Mouse (Mus musculus) myocyte (in vitro differentiated cells): ENCODE results near the gene Rbm47. TPM values are rescaled to one million over a fixed set of nuclear protein-coding genes. Genes with fewer than 3 reads are reported as not detected.

Experiments
- H3K27me3 ChIP-seq: one replicate; pipeline ENCODE4 v1.6.1; 2011; ENCODE audit not compliant: control insufficient read depth, insufficient read depth, insufficient read length
- H3K36me3 ChIP-seq: one replicate; pipeline ENCODE4 v1.6.1; 2011; ENCODE audit not compliant: control insufficient read depth, insufficient read depth
- H3K4me2 ChIP-seq: one replicate; pipeline ENCODE4 v1.6.1; 2011; ENCODE audit warnings: low read depth, control low read depth
- H3K4me3 ChIP-seq: one replicate; pipeline ENCODE4 v1.5.1; 2011; ENCODE audit warnings: mild to moderate bottlenecking, control low read depth, moderate library complexity
- H3K79me2 ChIP-seq: one replicate; pipeline ENCODE4 v1.6.1; 2011; ENCODE audit not compliant: control insufficient read depth, insufficient read depth
- H3ac ChIP-seq: one replicate; pipeline ENCODE4 v1.6.1; 2011; ENCODE audit not compliant: control insufficient read depth, insufficient read length
- CEBPB ChIP-seq: IDR thresholded peaks from 2 replicates; pipeline ENCODE4 v1.6.1; 2011; ENCODE audit warnings: mild to moderate bottlenecking, moderate library complexity; ENCODE audit not compliant: poor library complexity, insufficient read depth, severe bottlenecking
- E2F4 ChIP-seq: IDR thresholded peaks from one replicate; pipeline ENCODE4 v1.6.1; 2011; ENCODE audit warnings: mild to moderate bottlenecking, control low read depth, moderate library complexity; ENCODE audit not compliant: insufficient read depth
- MAX ChIP-seq: IDR thresholded peaks from one replicate; pipeline ENCODE4 v1.6.1; 2011; ENCODE audit warnings: low read depth, mild to moderate bottlenecking, control low read depth
- MYOD1 ChIP-seq, 3 experiments: IDR thresholded peaks; one replicate each; pipeline ENCODE4 v1.6.1; 2011; ENCODE audit warnings: control low read depth in 2 of 3, low read depth in 2 of 3, mild to moderate bottlenecking in 2 of 3, moderate library complexity in 1 of 3; ENCODE audit not compliant: insufficient read length in 2 of 3, control insufficient read depth in 1 of 3
- MYOG ChIP-seq, 3 experiments: IDR thresholded peaks; one replicate each; pipeline ENCODE4 v1.6.1; 2011; ENCODE audit warnings: control low read depth in 2 of 3, low read depth in 2 of 3, mild to moderate bottlenecking in 2 of 3; ENCODE audit not compliant: insufficient read length in 2 of 3, control insufficient read depth in 1 of 3, insufficient read depth in 1 of 3
- POLR2A ChIP-seq: IDR thresholded peaks from one replicate; pipeline ENCODE4 v1.6.1; 2011; ENCODE audit warnings: low read depth, mild to moderate bottlenecking, control low read depth, moderate library complexity; ENCODE audit not compliant: insufficient read length
- POLR2AphosphoS2 ChIP-seq: IDR thresholded peaks from one replicate; pipeline ENCODE4 v1.6.1; 2011; ENCODE audit warnings: low read depth, control low read depth; ENCODE audit not compliant: insufficient read length
- REST ChIP-seq: IDR thresholded peaks from one replicate; pipeline ENCODE4 v1.6.1; 2011; ENCODE audit warnings: mild to moderate bottlenecking, control low read depth, moderate library complexity; ENCODE audit not compliant: insufficient read depth, insufficient read length
- SRF ChIP-seq: IDR thresholded peaks from one replicate; pipeline ENCODE4 v1.6.1; 2011; ENCODE audit warnings: low read depth; ENCODE audit not compliant: control insufficient read depth, insufficient read length
- TCF12 ChIP-seq: IDR thresholded peaks from one replicate; pipeline ENCODE4 v1.6.1; 2011; ENCODE audit warnings: mild to moderate bottlenecking, control low read depth; ENCODE audit not compliant: poor library complexity, insufficient read depth, severe bottlenecking
- TCF3 ChIP-seq: IDR thresholded peaks from one replicate; pipeline ENCODE4 v1.6.1; 2011; ENCODE audit warnings: low read depth, control low read depth; ENCODE audit not compliant: insufficient read length
- USF1 ChIP-seq: IDR thresholded peaks from one replicate; pipeline ENCODE4 v1.6.1; 2011; ENCODE audit warnings: low read depth, mild to moderate bottlenecking, control low read depth, moderate library complexity
- polyA plus RNA-seq: library from polyadenylated mRNA; unstranded; fragments of >200 nt; fragmentation: generic; extraction: Trizol; gene quantifications from one replicate; pipeline ENCODE4 v1.2.1, GENCODE M21; 2012; ENCODE audit warnings: missing spikeins

Rbm47 gene
- polyA plus RNA-seq, 1 experiment = 0.10 TPM

- Histone ChIP-seq H3ac (no peak overlapping the region), H3K36me3 (no peaks in the 10 kb centered on the region), H3K4me3 (no peak overlapping the region), H3K27me3 (no peaks in the 10 kb centered on the region), H3K79me2 (no peaks in the 10 kb centered on the region), H3K4me2 (peak overlapping the region; percentile 46)
- TF ChIP-seq USF1 (no peak), CEBPB (0 out of 2 replicates have a peak, but pooled peaks have one; percentile 39)
These were observed 126.6 kb downstream of the Rbm47 start for GRCm38 (mm10) chr5:66046356-66046755.

- no peaks in the 10 kb centered on the region for H3K79me2 ChIP-seq
- H3K27me3 ChIP-seq = no peaks in the 10 kb centered on the region
- no peak overlapping the region for H3K4me3 ChIP-seq
- TF ChIP-seq POLR2A (no peak), REST (no peak), USF1 (no peak), POLR2AphosphoS2 (no peak), E2F4 (no peak), TCF3 (no peak), CEBPB (no peak), MYOD1 (IDR thresholded peaks at IDR 0.05; ENCODE audit: control insufficient read depth in 1 of 3, insufficient read length in 2 of 3, low read depth in 2 of 3) (no peak), MAX (no peak), MYOG (IDR thresholded peaks at IDR 0.05; ENCODE audit: control insufficient read depth in 1 of 3, insufficient read depth in 1 of 3, insufficient read length in 2 of 3, low read depth in 2 of 3) (no peak), TCF12 (no peak), SRF (no peak)
- no peak overlapping the region for H3ac ChIP-seq
- no peaks in the 10 kb centered on the region for H3K36me3 ChIP-seq
- H3K4me2 ChIP-seq = no peak overlapping the region
These were observed 129.0 kb downstream of the Rbm47 start for GRCm38 (mm10) chr5:66043897-66044296.

GRCm38 (mm10) chr5:66042651-66043340, 130.1 kb downstream of the Rbm47 start:
- Histone ChIP-seq H3K4me2 (no peak overlapping the region), H3K79me2 (no peaks in the 10 kb centered on the region), H3ac (no peak overlapping the region), H3K36me3 (no peaks in the 10 kb centered on the region), H3K4me3 (no peak overlapping the region), H3K27me3 (no peaks in the 10 kb centered on the region)
- TF ChIP-seq USF1 (no peak), E2F4 (no peak), MYOD1 (IDR thresholded peaks at IDR 0.05; ENCODE audit: control insufficient read depth in 1 of 3, insufficient read length in 2 of 3, low read depth in 2 of 3) (no peak), TCF12 (no peak), CEBPB (no peak), SRF (no peak), POLR2A (no peak), MYOG (IDR thresholded peaks at IDR 0.05; ENCODE audit: control insufficient read depth in 1 of 3, insufficient read depth in 1 of 3, insufficient read length in 2 of 3, low read depth in 2 of 3) (no peak), POLR2AphosphoS2 (no peak), TCF3 (no peak), REST (no peak), MAX (no peak)

GRCm38 (mm10) chr5:66040744-66041279, 132.1 kb downstream of the Rbm47 start:
- H3K79me2 ChIP-seq = no peaks in the 10 kb centered on the region
- H3K4me2 ChIP-seq = no peak overlapping the region
- H3K4me3 ChIP-seq = no peak overlapping the region
- no peaks in the 10 kb centered on the region for H3K27me3 ChIP-seq
- no peak for TF ChIP-seq CEBPB
- no peak for TF ChIP-seq MYOG (IDR thresholded peaks at IDR 0.05; ENCODE audit: control insufficient read depth in 1 of 3, insufficient read depth in 1 of 3, insufficient read length in 2 of 3, low read depth in 2 of 3)
- TF ChIP-seq REST = no peak
- TF ChIP-seq SRF = no peak
- no peak for TF ChIP-seq POLR2AphosphoS2
- TF ChIP-seq TCF12 = no peak
- TF ChIP-seq MYOD1 (IDR thresholded peaks at IDR 0.05; ENCODE audit: control insufficient read depth in 1 of 3, insufficient read length in 2 of 3, low read depth in 2 of 3) = no peak
- TF ChIP-seq E2F4 = no peak
- TF ChIP-seq POLR2A = no peak
- no peak for TF ChIP-seq MAX
- no peak for TF ChIP-seq USF1
- no peak for TF ChIP-seq TCF3
- no peak overlapping the region for H3ac ChIP-seq
- H3K36me3 ChIP-seq = no peaks in the 10 kb centered on the region
